Mouse (Mus musculus) 416B (cell line): ENCODE measurements around the gene Gm8369.
"Not testable (repeated sequence)": the region's sequence is repeated elsewhere in the genome, so short reads cannot be mapped to it uniquely, and the experiment has no call there.

Source experiments
- DNase-seq: peaks from one replicate; pipeline ENCODE4 v3.0.0; 2011; ENCODE audit warnings: low read depth

Gene Gm8369

GRCm38 (mm10) chr19:11516246-11516645, 30.5 kb downstream of the Gm8369 start, which contains the start of gene Ms4a6b:
Gene Ms4a6b (plus strand): TSS chr19:11516512.
- no peak for DNase-seq

DNA sequence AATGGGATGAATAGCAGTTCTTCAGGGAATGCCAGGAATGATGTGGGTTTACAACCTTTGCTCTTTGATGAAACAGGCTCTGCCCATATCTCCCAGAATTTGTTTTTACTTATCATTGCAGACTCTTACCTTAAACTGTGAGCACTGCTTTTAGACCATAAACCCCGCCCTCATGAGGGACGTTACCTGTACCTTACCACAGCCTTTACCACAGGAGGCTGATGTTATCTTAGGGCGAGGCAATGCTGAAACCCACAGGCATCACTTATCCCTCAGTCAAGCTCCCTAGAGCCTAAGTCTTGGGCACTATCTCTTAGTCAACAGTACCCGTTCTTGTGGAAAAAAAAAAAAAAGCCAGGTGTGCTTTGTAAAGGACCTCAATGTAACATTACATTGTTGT, 31.1 kb downstream of the Gm8369 start:
- DNase-seq: no peak

GRCm38 (mm10) chr19:11517373-11517772, 31.6 kb downstream of the Gm8369 start:
- DNase-seq: not testable (repeated sequence)

DNA sequence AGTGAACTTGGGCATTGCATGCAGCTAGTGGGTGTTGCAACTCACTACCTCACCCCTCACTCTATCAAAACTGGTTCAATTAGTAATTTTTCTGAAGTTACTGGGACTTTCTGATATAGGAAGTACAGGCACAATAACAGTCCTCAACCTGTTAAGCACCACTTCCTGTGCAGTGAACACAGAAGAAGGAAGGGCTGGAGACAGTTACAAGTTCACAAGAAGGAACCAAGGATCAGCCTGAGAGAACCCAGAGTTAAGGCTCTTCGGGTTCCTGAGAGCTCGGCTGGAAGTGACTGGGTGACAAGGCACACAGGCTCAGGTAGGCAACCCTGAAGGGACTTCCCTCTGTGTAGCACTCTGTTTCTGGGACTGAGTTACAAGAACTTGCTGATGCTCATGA, 32.6 kb downstream of the Gm8369 start:
- not testable (repeated sequence) for DNase-seq

DNA sequence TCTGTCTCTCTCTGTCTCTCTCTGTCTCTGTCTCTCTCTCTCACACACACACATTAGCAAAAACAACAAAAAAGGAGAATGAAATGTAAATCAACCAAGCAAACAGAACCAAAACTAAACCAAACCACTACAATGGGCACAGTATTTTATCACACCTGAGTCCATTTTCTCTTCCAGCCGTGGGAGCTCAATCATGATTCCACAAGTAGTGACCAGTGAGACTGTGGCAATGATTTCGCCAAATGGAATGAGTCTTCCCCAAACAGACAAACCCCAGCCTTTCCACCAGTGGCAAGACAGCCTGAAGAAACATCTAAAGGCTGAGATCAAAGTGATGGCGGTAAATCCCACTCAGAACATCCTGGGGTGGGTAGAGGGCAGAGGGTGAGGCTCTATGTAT, 34.4 kb downstream of the Gm8369 start:
- no peak for DNase-seq

DNA sequence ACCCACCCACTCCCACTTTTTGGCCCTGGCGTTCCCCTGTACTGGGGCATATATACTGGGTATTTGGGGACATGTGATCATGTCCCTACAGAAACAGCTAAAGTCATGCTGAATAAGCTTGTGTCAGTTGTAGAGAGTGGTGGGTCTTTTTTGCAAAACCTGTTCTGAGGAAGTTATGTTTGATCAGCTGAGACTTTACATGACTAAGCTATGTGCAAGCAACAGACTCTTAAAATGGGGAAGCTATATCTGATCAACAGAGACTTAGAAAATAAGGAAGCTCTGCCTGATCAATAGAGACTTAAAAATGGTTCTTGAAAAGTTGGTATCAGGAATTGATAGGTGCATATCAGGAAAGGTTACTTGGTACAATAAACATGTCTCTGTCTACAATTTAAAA, 47.7 kb downstream of the Gm8369 start:
- DNase-seq: peak; percentile 27

GRCm38 (mm10) chr19:11533888-11534445, 48.2 kb downstream of the Gm8369 start:
- DNase-seq: no peak

- no peak for DNase-seq
Observed at GRCm38 (mm10) chr19:11536593-11536992, 50.9 kb downstream of the Gm8369 start, which contains the start of gene Ms4a4d. Gene Ms4a4d (plus strand): TSS chr19:11536801.

- no peak for DNase-seq
Observed at GRCm38 (mm10) chr19:11537336-11537735, 51.6 kb downstream of the Gm8369 start.

- DNase-seq: not testable (repeated sequence)
Observed at GRCm38 (mm10) chr19:11540166-11540821, 54.6 kb downstream of the Gm8369 start.

DNA sequence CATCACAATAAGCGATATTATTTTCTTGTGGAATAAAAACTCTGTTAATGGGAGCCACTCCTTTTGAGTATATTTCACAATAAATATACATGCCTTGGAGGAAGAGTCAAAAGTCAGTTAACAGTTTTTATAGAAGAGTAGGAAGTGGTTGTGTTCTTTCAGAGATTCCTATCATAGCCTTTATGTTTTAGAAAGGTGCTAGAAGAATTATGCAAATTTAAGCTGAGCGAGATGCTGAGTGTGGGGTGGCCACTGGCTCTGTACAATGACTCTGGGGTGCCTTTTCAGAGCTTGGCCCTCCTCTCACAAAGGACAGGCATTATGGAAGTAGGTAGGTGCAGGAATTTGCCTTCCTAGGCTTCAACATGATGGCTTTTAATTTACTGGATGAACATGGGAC, 58.6 kb downstream of the Gm8369 start:
- DNase-seq: not testable (repeated sequence)

DNA sequence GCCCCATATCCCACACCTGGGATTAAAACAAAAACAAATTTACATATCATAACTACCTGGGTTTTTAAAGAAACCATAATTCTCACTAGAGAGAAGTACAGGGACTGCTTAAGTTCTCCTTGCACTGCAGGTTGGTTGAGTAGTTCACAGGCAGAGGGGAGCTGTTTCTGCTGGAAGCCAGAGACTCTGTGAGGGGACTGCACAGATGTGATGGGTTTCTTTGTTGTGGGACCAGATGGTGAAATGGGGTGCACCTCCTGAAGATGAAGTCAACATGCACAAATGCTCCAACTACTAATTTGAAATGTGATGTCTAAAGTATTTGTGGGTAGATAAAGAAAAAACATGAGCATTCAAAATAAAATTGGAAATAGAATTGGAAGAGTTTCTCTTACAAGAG, 62.2 kb downstream of the Gm8369 start:
- no peak for DNase-seq

DNA sequence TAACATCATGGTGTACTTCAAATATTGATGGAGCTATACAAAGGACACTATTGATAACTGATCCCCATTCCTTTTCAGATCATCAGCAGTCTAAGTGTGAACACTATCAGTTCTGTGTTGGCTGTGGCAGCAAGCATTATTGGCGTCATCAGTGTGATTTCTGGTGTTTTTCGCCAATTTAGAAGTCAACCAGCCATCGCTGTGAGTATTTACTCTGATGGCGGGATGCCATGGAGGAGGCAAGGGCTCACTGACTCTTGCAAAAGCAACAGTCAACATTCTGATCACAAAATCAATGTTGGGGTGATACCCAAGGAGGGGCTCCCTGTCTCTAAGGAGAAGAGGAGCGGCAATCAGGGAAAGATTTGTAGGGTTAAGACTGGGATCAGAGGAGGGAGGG, 69.0 kb downstream of the Gm8369 start:
- DNase-seq: no peak

DNA sequence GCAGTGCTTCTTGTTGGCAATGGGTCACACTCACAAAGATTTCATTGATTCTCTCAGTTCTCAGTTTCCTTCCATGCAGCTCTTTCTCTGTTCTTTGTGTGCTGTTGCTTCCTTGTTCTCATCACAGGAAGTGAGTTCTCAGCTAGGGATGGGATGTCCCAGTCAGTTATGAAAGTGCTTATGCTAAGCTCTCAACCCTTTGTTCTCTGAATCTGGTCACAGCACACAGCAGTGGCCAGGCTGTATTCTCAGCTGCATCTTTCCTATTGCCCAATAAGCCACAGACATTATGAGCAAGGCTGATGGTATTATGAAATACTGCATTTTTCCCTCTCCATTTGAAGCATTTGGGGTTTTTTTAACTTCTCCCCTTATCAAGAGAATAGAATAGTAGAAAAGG, 73.8 kb downstream of the Gm8369 start:
- DNase-seq: peak; percentile 36
